Mouse (Mus musculus): ENCODE data around the gene Zfp770. TPM values are rescaled to one million over a fixed set of nuclear protein-coding genes. Genes with fewer than 3 reads are reported as not detected.

Gene Zfp770
- polyA plus RNA-seq, 1 experiment from 2014 or later = 3.2 TPM

DNA sequence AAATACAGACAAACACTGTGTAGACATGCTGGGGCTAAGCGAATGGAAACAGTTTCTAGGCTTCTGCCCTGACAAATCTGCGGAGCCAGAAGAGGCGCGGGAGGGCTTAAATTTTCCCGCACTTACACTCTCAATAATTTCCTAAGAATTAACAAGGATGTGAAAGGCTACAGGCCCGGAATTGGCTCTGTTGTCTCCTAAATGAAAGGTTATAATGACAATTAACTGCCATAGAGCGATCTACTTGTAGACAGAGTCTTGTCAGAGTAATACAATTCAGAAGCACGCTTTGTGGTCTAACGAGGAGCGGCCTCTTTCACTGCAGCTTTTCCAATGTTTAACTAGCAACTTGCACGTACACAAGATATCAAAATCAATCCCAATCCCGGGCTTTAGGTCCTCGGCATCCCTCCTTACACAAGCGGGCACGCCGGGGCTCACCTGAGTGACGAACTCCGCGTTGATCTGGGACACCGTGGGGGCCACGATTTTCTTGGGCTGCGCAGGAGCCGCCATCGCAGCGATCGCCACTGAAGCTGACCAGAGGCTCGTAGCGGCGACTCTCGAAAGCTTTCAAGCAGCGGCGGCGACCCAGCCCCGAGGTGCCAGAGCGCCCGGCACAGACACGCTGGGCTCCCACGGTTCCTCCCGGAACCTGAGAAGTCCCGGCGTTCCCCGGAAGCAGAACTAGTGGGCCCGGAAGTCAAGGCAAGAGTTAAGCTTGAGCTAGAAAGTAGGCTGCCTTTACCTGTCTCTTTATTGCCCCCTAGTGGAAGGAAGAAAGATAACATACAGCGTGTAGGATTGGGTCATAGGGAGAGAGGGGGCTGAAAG, 26.4 kb downstream of the Zfp770 start:
- Histone ChIP-seq H3K27ac (peak overlapping the region; percentile 92), H3K36me3 (peaks cover 20% of the 10 kb centered on the region)
- WGBS = under 1% methylated on average over 44 of the region's 44 CpGs

DNA sequence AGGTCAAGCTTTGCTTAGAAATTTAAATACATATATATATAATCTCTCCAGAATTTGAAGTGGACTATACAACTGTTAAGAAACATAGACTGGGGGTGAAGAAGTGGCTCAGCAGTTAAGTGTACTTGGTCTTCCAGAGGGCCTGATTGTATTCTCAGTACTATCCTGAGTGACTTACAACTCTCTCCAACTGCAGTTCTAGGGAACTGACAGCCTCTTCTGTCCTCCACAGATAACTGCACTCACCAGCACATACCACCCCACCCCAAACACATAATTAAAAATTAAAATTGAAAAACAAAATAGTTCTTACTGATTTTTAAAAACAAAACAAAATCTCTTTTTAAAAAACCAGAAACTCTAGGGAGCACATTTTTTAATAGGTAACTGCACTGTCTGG, 28.0 kb downstream of the Zfp770 start:
- Histone ChIP-seq H3K27ac (no peak overlapping the region), H3K4me3 (no peak overlapping the region), H3K27me3 (ENCODE audit: insufficient read depth, poor library complexity, severe bottlenecking) (0 out of 2 replicates have a peak, but pooled peaks cover 5% of the 10 kb centered on the region), H3K4me1 (peaks cover 11% of the 10 kb centered on the region), H3K36me3 (peaks cover 25% of the 10 kb centered on the region), H3K9me3 (no peaks in the 10 kb centered on the region)
- DNase-seq (ENCODE audit: low spot score) = no peak

More for the DNA sequence above, 26.4 kb downstream of the Zfp770 start:
- H3K4me1 ChIP-seq = peaks cover 11% of the 10 kb centered on the region
- peak; percentile 92 for DNase-seq (ENCODE audit: low spot score)
- H3K9me3 ChIP-seq = no peaks in the 10 kb centered on the region
- 0 out of 2 replicates have a peak, but pooled peaks cover 5% of the 10 kb centered on the region for H3K27me3 ChIP-seq (ENCODE audit: insufficient read depth, poor library complexity, severe bottlenecking)
- H3K4me3 ChIP-seq = peak overlapping the region; percentile 95

DNA sequence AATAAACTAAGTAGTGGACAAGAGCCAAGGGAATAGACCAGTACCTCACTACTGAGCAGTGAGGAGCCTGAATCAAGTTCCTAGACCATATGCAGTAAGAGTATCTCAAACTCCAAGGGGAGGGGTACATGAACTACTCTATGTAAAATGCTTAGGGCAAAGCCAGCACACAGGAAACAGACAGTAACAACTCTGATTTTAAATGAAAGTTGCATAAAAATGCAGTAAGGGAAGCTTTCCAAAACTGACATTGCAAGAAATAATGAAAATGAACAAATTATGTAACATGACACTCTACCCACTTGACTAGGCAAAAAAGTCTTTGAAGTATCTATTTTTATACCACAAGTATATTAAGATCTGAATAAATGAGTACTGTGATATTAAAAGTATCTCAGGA, 33.4 kb downstream of the Zfp770 start:
- no peaks in the 10 kb centered on the region for H3K27me3 ChIP-seq (ENCODE audit: insufficient read depth, poor library complexity, severe bottlenecking)
- H3K9me3 ChIP-seq = no peaks in the 10 kb centered on the region
- H3K36me3 ChIP-seq = peaks cover 59% of the 10 kb centered on the region
- H3K27ac ChIP-seq = no peak overlapping the region
- no peak for DNase-seq (ENCODE audit: low spot score)
- H3K4me3 ChIP-seq = no peak overlapping the region
- no peaks in the 10 kb centered on the region for H3K4me1 ChIP-seq

DNA sequence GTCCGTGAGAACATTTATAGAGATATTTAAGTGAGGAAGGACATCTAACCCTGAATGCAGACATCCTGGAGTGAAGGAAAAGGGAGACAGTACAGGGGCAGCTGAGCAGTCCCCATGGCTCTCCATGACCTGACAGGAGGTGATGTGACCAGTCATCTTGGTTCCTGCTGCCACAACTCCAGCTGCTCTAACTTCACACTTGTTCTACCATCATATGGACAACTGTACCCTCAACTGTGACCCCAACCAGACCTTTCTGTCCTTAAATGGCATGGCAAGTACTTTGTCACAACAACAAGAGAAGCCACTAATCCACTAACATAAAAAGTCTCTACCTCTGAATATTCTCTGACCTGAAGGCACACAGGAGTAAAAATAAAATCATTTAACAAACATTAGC, 39.3 kb downstream of the Zfp770 start:
- Histone ChIP-seq H3K27me3 (ENCODE audit: insufficient read depth, poor library complexity, severe bottlenecking) (no peaks in the 10 kb centered on the region), H3K4me1 (no peaks in the 10 kb centered on the region), H3K9me3 (no peaks in the 10 kb centered on the region), H3K4me3 (no peak overlapping the region), H3K36me3 (peaks cover 81% of the 10 kb centered on the region), H3K27ac (no peak overlapping the region)
- WGBS = 100% methylated on average over 1 of the region's 1 CpGs
- no peak for DNase-seq (ENCODE audit: low spot score)

GRCm38 (mm10) chr2:114157345-114157744, 43.9 kb downstream of the Zfp770 start:
- Histone ChIP-seq H3K27me3 (ENCODE audit: insufficient read depth, poor library complexity, severe bottlenecking) (no peaks in the 10 kb centered on the region), H3K36me3 (peaks cover 84% of the 10 kb centered on the region), H3K4me1 (no peaks in the 10 kb centered on the region), H3K27ac (no peak overlapping the region), H3K9me3 (no peaks in the 10 kb centered on the region), H3K4me3 (no peak overlapping the region)
- WGBS = 66% methylated on average over 4 of the region's 4 CpGs
- no peak for DNase-seq (ENCODE audit: low spot score)

DNA sequence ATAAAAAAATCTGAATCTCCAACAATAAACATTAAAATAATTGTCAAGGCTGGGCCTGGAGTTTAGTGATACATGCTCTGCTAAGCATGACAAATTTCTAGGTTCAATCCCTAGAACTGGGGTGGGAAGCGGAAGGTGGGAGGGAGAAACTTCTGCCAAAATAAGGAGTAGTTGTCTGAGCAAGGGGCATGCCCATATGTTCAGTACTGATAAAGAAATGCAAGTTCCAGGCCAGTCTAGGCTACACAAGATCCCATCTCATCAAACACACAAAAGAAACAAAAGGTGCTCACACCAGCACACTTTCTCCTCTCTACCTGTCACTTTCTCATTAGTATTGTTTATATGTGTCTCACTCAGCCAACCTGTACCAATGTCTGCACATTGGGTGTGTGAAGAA, 44.6 kb downstream of the Zfp770 start:
- H3K4me3 ChIP-seq = no peak overlapping the region
- H3K27me3 ChIP-seq (ENCODE audit: insufficient read depth, poor library complexity, severe bottlenecking) = no peaks in the 10 kb centered on the region
- H3K9me3 ChIP-seq = no peaks in the 10 kb centered on the region
- no peaks in the 10 kb centered on the region for H3K4me1 ChIP-seq
- H3K27ac ChIP-seq = no peak overlapping the region
- 77% methylated on average over 1 of the region's 1 CpGs for WGBS
- no peak for DNase-seq (ENCODE audit: low spot score)
- peaks cover 86% of the 10 kb centered on the region for H3K36me3 ChIP-seq

GRCm38 (mm10) chr2:114153247-114153646, 48.0 kb downstream of the Zfp770 start:
- H3K27ac ChIP-seq = no peak overlapping the region
- WGBS = 90% methylated on average over 6 of the region's 6 CpGs
- H3K4me1 ChIP-seq = no peaks in the 10 kb centered on the region
- H3K9me3 ChIP-seq = no peaks in the 10 kb centered on the region
- peaks cover 93% of the 10 kb centered on the region for H3K36me3 ChIP-seq
- no peaks in the 10 kb centered on the region for H3K27me3 ChIP-seq (ENCODE audit: insufficient read depth, poor library complexity, severe bottlenecking)
- DNase-seq (ENCODE audit: low spot score) = no peak
- no peak overlapping the region for H3K4me3 ChIP-seq

DNA sequence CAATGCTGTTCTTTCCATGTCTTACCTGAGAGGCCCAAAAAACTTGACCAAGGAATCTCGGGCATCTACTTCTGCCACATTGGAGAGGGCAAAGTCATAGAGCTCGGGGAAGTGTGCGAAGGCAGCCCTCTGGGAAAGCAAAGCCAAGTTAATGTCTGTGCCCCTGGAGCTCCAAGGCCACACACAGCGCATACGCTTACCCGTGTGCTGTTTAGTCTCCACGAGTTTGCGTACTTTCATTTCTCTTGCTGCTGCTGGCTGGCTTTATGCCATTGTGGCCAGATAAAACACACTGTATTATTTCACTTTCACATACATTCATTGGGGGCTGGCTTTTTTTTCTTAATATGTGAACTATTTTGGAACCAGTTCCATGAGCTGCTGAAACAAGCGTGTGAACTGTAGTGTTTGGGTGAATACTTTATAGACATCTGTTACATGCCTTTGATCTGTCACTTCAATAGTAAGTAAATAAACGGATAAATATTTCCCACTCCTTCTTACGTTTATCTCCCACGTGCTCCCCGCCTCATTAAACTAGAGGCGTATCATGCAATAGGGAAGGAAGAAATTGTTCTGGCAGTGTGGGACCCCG, 54.3 kb downstream of the Zfp770 start:
- WGBS = 95% methylated on average over 15 of the region's 15 CpGs
- no peaks in the 10 kb centered on the region for H3K9me3 ChIP-seq
- H3K27me3 ChIP-seq (ENCODE audit: insufficient read depth, poor library complexity, severe bottlenecking) = no peaks in the 10 kb centered on the region
- no peak for DNase-seq (ENCODE audit: low spot score)
- peaks cover 84% of the 10 kb centered on the region for H3K36me3 ChIP-seq
- no peak overlapping the region for H3K27ac ChIP-seq
- no peaks in the 10 kb centered on the region for H3K4me1 ChIP-seq
- H3K4me3 ChIP-seq = no peak overlapping the region

DNA sequence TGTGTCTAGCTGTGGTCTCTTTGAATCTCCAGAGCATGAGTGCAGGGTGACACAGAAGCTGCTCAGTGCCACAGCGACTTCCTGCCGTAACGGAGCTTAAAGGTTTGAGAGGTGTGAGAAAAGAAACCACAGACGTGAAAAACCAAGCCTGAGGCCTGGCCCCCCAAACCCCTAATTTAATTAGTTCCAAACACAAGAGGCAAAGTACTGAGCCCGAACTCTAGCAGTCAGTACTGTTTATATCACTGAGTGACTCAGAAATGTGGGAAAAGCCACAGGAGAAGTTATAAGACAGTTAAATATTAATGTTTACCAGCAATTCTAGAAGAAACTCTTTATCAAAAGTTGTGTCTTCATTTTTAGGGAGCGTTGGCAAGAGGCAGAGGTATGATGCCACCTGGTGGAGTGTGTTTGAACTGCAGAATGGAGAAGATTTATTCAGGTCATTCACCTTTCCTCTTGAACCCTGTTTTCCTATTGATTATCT, 55.9 kb downstream of the Zfp770 start:
- Histone ChIP-seq H3K4me1 (no peaks in the 10 kb centered on the region), H3K4me3 (no peak overlapping the region), H3K27me3 (ENCODE audit: insufficient read depth, poor library complexity, severe bottlenecking) (no peaks in the 10 kb centered on the region), H3K36me3 (peaks cover 84% of the 10 kb centered on the region), H3K9me3 (no peaks in the 10 kb centered on the region), H3K27ac (no peak overlapping the region)
- DNase-seq (ENCODE audit: low spot score) = no peak
- 77% methylated on average over 6 of the region's 6 CpGs for WGBS

- 89% methylated on average over 5 of the region's 5 CpGs for WGBS
- no peak for DNase-seq (ENCODE audit: low spot score)
- peaks cover 84% of the 10 kb centered on the region for H3K36me3 ChIP-seq
These were observed 56.4 kb downstream of the Zfp770 start for GRCm38 (mm10) chr2:114144915-114145314.

DNA sequence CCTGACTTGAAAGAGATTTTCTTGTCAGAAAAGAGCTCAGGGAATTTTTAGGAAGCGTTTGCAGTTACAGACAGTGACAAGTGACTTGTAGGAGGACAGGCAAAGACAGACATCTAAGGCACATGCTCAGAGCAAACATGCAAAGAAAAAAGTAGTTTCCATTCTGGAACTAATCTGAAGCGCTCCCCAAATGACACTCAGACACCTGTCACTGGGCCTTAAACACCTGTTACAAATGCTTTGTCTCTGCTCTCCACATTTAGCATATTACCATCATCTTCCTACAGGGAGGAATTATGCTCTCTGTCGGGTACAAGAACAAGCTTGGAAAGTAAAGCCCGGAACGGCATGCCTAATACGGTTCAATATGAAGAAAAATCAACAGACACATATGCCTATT, 57.4 kb downstream of the Zfp770 start:
- H3K9me3 ChIP-seq = no peaks in the 10 kb centered on the region
- H3K4me3 ChIP-seq = no peak overlapping the region
- no peak for DNase-seq (ENCODE audit: low spot score)
- peaks cover 82% of the 10 kb centered on the region for H3K36me3 ChIP-seq
- 91% methylated on average over 6 of the region's 6 CpGs for WGBS
- no peak overlapping the region for H3K27ac ChIP-seq
- H3K4me1 ChIP-seq = no peaks in the 10 kb centered on the region
- H3K27me3 ChIP-seq (ENCODE audit: insufficient read depth, poor library complexity, severe bottlenecking) = no peaks in the 10 kb centered on the region

More at GRCm38 (mm10) chr2:114144915-114145314, 56.4 kb downstream of the Zfp770 start:
- no peak overlapping the region for H3K4me3 ChIP-seq
- H3K9me3 ChIP-seq = no peaks in the 10 kb centered on the region
- no peak overlapping the region for H3K27ac ChIP-seq
- H3K27me3 ChIP-seq (ENCODE audit: insufficient read depth, poor library complexity, severe bottlenecking) = no peaks in the 10 kb centered on the region
- H3K4me1 ChIP-seq = no peaks in the 10 kb centered on the region
